Mouse (Mus musculus): ENCODE data around the gene Txnl4b. TPM values are rescaled to one million over a fixed set of nuclear protein-coding genes. Genes with fewer than 3 reads are reported as not detected.
A peak's percentile ranks its signal among the peaks of the same experiment; 100 is the strongest.

Txnl4b gene
- polyA plus RNA-seq, 1 experiment, result 9.8 TPM

DNA sequence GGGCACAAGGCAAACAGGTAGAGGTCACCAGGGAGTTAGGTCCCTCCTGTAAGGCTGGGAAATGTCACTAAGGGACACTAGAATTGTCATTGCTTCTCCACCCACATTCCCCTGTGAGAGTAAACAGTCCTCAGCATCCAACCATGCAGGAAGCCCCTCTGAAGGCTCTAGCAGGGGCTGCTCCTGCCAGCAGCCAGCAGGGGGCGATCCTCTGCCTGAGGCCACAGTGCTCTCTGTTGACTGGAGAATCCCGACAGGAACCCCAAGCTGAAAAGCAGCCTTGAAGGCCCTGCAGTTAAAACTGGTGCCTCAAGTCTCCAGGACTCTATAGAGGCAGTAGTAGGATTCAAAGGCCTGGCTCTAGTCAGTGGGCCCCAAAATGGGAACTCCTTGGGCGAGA is 14.0 kb upstream of the Txnl4b start:
- Histone ChIP-seq H3K4me1 (ENCODE audit: control insufficient read depth, insufficient read depth, low read length) (no peaks in the 10 kb centered on the region), H3K4me3 (replicated peaks; ENCODE audit: insufficient read depth, low read depth, low read length) (no peak overlapping the region), H3K27me3 (ENCODE audit: control insufficient read depth, insufficient read depth, low read length) (no peaks in the 10 kb centered on the region), H3K27ac (ENCODE audit: insufficient read depth, low read length) (no peak overlapping the region)
- 39% methylated on average over 3 of the region's 3 CpGs for WGBS
- DNase-seq, result no peak
- TF ChIP-seq CTCF (IDR thresholded peaks at IDR 0.05; ENCODE audit: borderline replicate concordance, insufficient read depth, low read depth, low read length) (0 out of 2 replicates have a peak, but pooled peaks have one; percentile 17), POLR2A (IDR thresholded peaks at IDR 0.05; ENCODE audit: borderline replicate concordance, insufficient read depth, low read length) (no peak)

DNA sequence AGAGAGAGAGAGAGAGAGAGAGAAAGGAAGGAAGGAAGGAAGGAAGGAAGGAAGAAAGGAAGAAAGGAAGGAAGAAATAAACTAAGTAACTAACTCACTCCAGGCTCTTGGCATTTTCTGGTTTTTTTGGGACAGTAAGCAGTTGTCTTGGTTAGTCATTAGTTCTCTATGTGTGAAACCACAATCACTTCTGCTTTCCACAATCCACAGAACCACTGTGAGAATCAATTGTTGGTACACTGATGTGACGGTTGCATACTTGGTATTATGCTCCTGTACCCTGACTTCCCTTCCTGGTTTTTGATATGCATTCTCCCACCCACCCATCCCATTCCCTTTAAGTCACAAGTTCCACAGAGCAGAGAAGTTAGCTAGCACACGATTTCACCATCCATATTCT is 1.8 kb upstream of the Txnl4b start:
- WGBS, result 62% methylated on average over 2 of the region's 2 CpGs
- peaks cover 3% of the 10 kb centered on the region; the same call in 1 of the 2 replicates for H3K4me1 ChIP-seq (ENCODE audit: control insufficient read depth, insufficient read depth, low read length)
- no peak overlapping the region for H3K27ac ChIP-seq (ENCODE audit: insufficient read depth, low read length)
- no peak for DNase-seq
- TF ChIP-seq CTCF (IDR thresholded peaks at IDR 0.05; ENCODE audit: borderline replicate concordance, insufficient read depth, low read depth, low read length), result no peak
- no peak for TF ChIP-seq POLR2A (IDR thresholded peaks at IDR 0.05; ENCODE audit: borderline replicate concordance, insufficient read depth, low read length)
- no peak overlapping the region for H3K4me3 ChIP-seq (replicated peaks; ENCODE audit: insufficient read depth, low read depth, low read length)
- H3K27me3 ChIP-seq (ENCODE audit: control insufficient read depth, insufficient read depth, low read length), result no peaks in the 10 kb centered on the region

DNA sequence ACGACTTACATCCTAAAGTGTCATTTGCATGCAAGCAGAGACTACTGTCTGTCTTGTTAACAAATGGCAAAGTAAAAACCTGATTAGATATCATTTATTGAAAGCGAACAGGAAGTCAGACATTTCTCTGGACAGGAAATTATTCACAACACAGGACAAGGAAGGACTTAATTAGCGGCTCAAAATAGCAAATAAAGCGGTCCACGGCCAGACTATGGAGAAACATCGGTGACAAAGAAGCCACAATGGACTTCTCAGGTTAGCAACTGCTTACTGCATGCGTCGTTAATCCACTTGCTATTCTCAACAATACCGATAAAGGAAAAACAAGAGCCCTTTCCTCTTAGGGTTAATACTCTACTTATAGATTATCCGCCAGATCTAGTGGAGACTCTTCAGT is 926 bp upstream of the Txnl4b start:
- DNase-seq, result no peak
- WGBS, result 5% methylated on average over 10 of the region's 10 CpGs
- no peak overlapping the region; the same call in 1 of the 2 replicates for H3K27ac ChIP-seq (ENCODE audit: insufficient read depth, low read length)

DNA sequence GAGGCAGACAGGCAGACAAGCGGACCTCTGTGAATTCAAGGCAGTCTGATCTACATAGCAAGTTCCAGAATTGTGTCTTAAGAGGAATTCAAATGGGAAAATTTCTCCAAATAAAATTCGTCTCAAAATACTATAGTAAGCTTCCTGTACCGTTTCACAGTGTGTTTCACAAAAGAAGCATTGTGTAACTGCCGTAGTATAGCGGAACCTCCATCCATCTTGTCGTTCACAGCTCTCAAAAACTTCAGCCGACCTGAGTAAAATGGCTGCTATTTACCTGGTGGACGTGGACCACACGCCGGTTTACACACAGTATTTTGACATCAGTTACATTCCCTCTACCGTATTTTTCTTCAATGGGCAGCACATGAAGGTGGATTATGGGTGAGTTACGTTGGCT is 5.4 kb downstream of the Txnl4b start:
- TF ChIP-seq POLR2A (IDR thresholded peaks at IDR 0.05; ENCODE audit: borderline replicate concordance, insufficient read depth, low read length), result no peak
- no peak for TF ChIP-seq CTCF (IDR thresholded peaks at IDR 0.05; ENCODE audit: borderline replicate concordance, insufficient read depth, low read depth, low read length)
- no peaks in the 10 kb centered on the region for H3K27me3 ChIP-seq (ENCODE audit: control insufficient read depth, insufficient read depth, low read length)
- DNase-seq, result no peak
- no peaks in the 10 kb centered on the region; the same call in 1 of the 2 replicates for H3K4me1 ChIP-seq (ENCODE audit: control insufficient read depth, insufficient read depth, low read length)
- H3K4me3 ChIP-seq (replicated peaks; ENCODE audit: insufficient read depth, low read depth, low read length), result no peak overlapping the region
- 90% methylated on average over 12 of the region's 12 CpGs for WGBS
- no peak overlapping the region for H3K27ac ChIP-seq (ENCODE audit: insufficient read depth, low read length)

More for the DNA sequence above, 926 bp upstream of the Txnl4b start:
- Histone ChIP-seq H3K27me3 (ENCODE audit: control insufficient read depth, insufficient read depth, low read length) (no peaks in the 10 kb centered on the region), H3K4me1 (ENCODE audit: control insufficient read depth, insufficient read depth, low read length) (peaks cover 3% of the 10 kb centered on the region; the same call in 1 of the 2 replicates), H3K4me3 (replicated peaks; ENCODE audit: insufficient read depth, low read depth, low read length) (peak overlapping the region; percentile 92)
- no peak for TF ChIP-seq POLR2A (IDR thresholded peaks at IDR 0.05; ENCODE audit: borderline replicate concordance, insufficient read depth, low read length)
- no peak for TF ChIP-seq CTCF (IDR thresholded peaks at IDR 0.05; ENCODE audit: borderline replicate concordance, insufficient read depth, low read depth, low read length)

DNA sequence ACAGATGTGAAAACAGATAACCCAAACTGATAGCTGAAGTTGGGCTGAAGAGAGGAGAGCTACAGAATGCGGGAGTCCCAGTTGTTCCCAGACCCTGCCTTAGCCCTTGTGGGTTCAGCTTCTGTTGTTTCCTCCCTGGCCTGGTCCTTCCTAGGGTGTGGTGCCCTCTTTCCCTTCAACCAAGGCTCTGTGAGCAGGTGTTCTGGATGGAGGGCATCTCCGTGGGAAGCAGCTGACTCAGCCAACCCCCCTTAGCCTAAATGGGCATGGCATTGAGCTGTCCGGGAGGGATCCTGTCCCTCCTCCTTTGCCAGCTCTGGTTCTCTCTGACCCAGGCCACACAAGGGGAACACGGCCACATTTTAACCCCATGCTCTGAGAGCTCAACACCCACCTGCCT is 10.6 kb downstream of the Txnl4b start:
- H3K4me3 ChIP-seq (replicated peaks; ENCODE audit: insufficient read depth, low read depth, low read length), result no peak overlapping the region
- H3K27ac ChIP-seq (ENCODE audit: insufficient read depth, low read length), result no peak overlapping the region
- no peaks in the 10 kb centered on the region for H3K27me3 ChIP-seq (ENCODE audit: control insufficient read depth, insufficient read depth, low read length)
- no peak for TF ChIP-seq POLR2A (IDR thresholded peaks at IDR 0.05; ENCODE audit: borderline replicate concordance, insufficient read depth, low read length)
- TF ChIP-seq CTCF (IDR thresholded peaks at IDR 0.05; ENCODE audit: borderline replicate concordance, insufficient read depth, low read depth, low read length), result no peak
- DNase-seq, result no peak
- 63% methylated on average over 4 of the region's 4 CpGs for WGBS
- H3K4me1 ChIP-seq (ENCODE audit: control insufficient read depth, insufficient read depth, low read length), result no peaks in the 10 kb centered on the region

DNA sequence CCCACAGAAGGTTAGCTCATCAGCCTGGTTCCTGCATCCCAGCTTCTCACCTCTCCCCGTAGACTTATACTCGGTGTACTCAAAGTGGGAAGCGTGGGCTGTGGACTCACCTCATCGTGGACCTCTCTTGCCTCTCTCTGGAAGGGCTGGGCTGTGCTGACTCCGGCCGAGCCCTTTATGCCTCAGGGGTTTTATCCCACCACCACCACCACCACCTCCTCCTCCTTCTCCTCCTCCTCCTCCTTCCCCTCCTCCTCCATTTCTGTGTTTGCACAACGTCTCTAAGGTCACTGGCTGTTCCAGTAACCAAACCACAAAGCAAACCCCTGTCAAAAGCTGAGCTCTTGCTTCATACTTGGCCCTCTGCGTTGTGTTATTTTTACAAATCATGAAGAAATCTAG is 13.2 kb downstream of the Txnl4b start, which contains the start of gene Hp:
TSS of gene Hp (minus strand) at position 273 of the 402 bp plus-strand sequence.
- Histone ChIP-seq H3K27ac (ENCODE audit: insufficient read depth, low read length) (no peak within 1 kb of the TSS), H3K4me3 (replicated peaks; ENCODE audit: insufficient read depth, low read depth, low read length) (no peak within 1 kb of the TSS), H3K27me3 (ENCODE audit: control insufficient read depth, insufficient read depth, low read length) (no peaks in the 10 kb centered on the region), H3K4me1 (ENCODE audit: control insufficient read depth, insufficient read depth, low read length) (no peaks in the 10 kb centered on the region)
- 71% methylated on average over 8 of the region's 8 CpGs for WGBS
- TF ChIP-seq CTCF (IDR thresholded peaks at IDR 0.05; ENCODE audit: borderline replicate concordance, insufficient read depth, low read depth, low read length), result no peak
- no peak for DNase-seq

DNA sequence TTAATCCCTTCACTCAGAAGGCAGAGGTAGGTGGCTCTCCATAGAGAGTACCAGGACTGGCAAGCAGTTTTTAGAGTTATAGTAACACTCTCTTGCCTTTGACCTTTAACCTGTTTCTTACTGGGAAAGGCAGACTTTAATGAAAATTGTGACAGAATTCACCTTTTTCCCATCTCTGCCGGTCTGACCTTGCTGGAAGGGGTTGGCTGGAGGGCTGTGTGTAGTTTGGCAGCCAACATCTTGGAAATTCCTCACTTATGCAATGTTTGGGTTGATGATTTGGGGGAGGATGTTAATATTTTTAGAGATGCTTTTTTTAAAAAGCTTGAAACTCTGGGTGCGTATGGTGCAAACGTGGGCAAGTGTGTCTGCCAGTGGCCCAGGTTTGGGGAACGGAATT is 18.6 kb downstream of the Txnl4b start:
- no peak overlapping the region for H3K4me3 ChIP-seq (replicated peaks; ENCODE audit: insufficient read depth, low read depth, low read length)
- H3K4me1 ChIP-seq (ENCODE audit: control insufficient read depth, insufficient read depth, low read length), result no peaks in the 10 kb centered on the region
- H3K27ac ChIP-seq (ENCODE audit: insufficient read depth, low read length), result no peak overlapping the region
- no peaks in the 10 kb centered on the region for H3K27me3 ChIP-seq (ENCODE audit: control insufficient read depth, insufficient read depth, low read length)
- no peak for TF ChIP-seq POLR2A (IDR thresholded peaks at IDR 0.05; ENCODE audit: borderline replicate concordance, insufficient read depth, low read length)
- no peak for TF ChIP-seq CTCF (IDR thresholded peaks at IDR 0.05; ENCODE audit: borderline replicate concordance, insufficient read depth, low read depth, low read length)
- DNase-seq, result no peak
- WGBS, result 78% methylated on average over 4 of the region's 4 CpGs

DNA sequence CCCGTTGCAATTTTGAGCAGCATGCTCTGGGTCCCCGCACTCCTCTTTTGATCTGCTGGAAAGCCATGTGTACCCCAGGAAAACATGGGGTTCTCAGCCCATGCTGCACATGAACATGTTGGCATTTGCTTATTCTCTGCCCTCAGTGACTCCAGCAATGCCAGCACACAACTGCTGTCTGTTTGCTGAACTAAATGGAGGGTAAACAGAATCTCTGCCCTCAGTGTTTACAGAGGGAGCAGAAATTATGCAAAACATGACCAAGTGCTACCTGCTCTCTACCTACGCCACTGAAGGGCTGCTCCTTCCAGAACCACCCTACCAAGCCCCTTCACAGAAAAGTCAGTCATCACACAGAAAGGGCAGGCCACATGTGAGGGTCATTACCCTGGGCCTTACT is 19.1 kb downstream of the Txnl4b start:
- Histone ChIP-seq H3K27ac (ENCODE audit: insufficient read depth, low read length) (no peak overlapping the region), H3K4me1 (ENCODE audit: control insufficient read depth, insufficient read depth, low read length) (no peaks in the 10 kb centered on the region), H3K27me3 (ENCODE audit: control insufficient read depth, insufficient read depth, low read length) (no peaks in the 10 kb centered on the region), H3K4me3 (replicated peaks; ENCODE audit: insufficient read depth, low read depth, low read length) (no peak overlapping the region)
- WGBS, result 84% methylated on average over 3 of the region's 3 CpGs
- DNase-seq, result no peak
- TF ChIP-seq POLR2A (IDR thresholded peaks at IDR 0.05; ENCODE audit: borderline replicate concordance, insufficient read depth, low read length) (no peak), CTCF (IDR thresholded peaks at IDR 0.05; ENCODE audit: borderline replicate concordance, insufficient read depth, low read depth, low read length) (no peak)

Measured in cerebellum, adult 2 months (tissue).